Mouse (Mus musculus): ENCODE measurements around the gene Nde1. TPM values are rescaled to one million over a fixed set of nuclear protein-coding genes. Genes with fewer than 3 reads are reported as not detected.
"Not testable (repeated sequence)": the region's sequence is repeated elsewhere in the genome, so short reads cannot be mapped to it uniquely, and the experiment has no call there.

The Nde1 gene
- polyA plus RNA-seq, 1 experiment from 2014 or later, result 62.8 TPM

DNA sequence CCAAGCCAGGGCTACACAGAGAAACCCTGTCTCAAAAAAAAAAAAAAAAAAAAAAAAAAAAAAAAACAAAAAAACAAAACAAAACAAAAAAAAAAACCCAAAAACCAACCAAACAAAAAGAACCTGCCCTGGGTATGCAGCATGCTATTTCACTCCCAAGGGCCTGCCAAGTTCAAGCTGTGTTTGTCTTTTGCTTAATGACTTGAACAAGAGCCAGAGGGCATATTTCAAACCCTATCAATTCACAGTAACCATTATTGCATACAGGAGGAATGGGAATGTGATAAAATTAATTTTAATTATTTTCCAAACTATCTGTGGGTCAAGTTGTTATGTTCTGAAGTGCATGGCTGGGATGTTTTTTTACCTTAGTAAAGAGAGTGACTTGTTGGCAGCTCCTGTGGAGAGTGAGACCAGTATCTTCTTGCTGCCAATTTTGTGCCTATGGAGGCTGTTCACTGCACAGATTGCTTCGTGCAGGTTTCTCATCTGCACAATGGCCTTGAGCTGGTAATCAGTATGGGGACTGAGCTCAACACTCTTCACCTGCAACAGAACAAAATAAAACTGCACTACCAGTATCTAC is 25.0 kb upstream of the Nde1 start:
- peaks cover 93% of the 10 kb centered on the region for H3K36me3 ChIP-seq
- no peak overlapping the region for H3K4me2 ChIP-seq (replicated peaks)
- H3K9me3 ChIP-seq, result no peaks in the 10 kb centered on the region
- H3K4me3 ChIP-seq (replicated peaks), result no peak overlapping the region
- no peaks in the 10 kb centered on the region for H3K27me3 ChIP-seq
- no peak overlapping the region for H3K27ac ChIP-seq
- H3K4me1 ChIP-seq (replicated peaks), result no peaks in the 10 kb centered on the region
- no peak for ATAC-seq
- WGBS, result 94% methylated on average over 1 of the region's 1 CpGs
- no peak overlapping the region for H3K9ac ChIP-seq (replicated peaks)

DNA sequence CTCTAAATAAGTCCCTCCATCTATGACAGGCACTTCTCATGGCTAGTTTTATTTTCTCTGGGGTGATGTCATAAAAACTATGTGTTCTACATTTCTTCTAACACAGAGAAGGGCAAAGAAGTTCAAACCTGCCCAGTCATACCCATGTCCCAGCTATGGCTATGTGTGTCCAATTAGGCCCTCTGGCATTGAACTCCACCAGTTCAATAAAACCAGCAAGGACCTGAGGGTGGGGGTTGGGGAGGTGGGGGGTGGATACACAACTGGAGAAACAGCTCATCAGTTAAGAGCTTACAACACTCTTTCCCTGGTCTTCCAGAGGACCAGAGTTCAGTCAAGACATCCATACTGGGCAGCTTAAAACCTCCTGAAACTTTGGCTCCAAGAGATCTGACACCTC is 24.0 kb upstream of the Nde1 start:
- H3K4me2 ChIP-seq (replicated peaks), result no peak overlapping the region
- no peak for ATAC-seq
- H3K36me3 ChIP-seq, result peaks cover 87% of the 10 kb centered on the region
- no peaks in the 10 kb centered on the region for H3K27me3 ChIP-seq
- H3K9ac ChIP-seq (replicated peaks), result no peak overlapping the region
- no peak overlapping the region for H3K27ac ChIP-seq
- H3K4me3 ChIP-seq (replicated peaks), result no peak overlapping the region
- H3K9me3 ChIP-seq, result no peaks in the 10 kb centered on the region
- no peaks in the 10 kb centered on the region for H3K4me1 ChIP-seq (replicated peaks)

DNA sequence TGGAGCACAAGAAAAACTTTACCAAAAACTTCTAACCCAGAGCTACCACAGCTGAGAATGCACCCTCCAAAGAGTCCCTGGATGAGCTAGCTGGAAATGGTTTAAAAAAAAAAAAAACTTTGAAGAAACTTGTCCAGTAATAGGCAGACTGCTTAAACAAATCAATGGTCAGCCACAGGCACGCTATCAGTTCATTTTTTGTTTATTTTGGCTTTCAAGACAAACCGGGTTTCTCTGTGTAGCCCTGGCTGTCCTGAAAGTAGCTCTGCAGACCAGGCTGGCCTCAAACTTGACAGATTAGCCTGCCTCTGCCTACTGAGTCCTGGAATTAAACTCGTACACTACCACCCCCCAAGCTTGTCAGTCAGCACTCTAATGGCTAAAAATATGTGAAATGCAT is 19.8 kb upstream of the Nde1 start:
- no peak overlapping the region for H3K27ac ChIP-seq
- no peak overlapping the region for H3K4me3 ChIP-seq (replicated peaks)
- WGBS, result 94% methylated on average over 3 of the region's 3 CpGs
- no peak for ATAC-seq
- H3K9ac ChIP-seq (replicated peaks), result no peak overlapping the region
- H3K36me3 ChIP-seq, result peaks cover 82% of the 10 kb centered on the region
- H3K4me1 ChIP-seq (replicated peaks), result no peaks in the 10 kb centered on the region
- no peaks in the 10 kb centered on the region for H3K9me3 ChIP-seq
- no peaks in the 10 kb centered on the region for H3K27me3 ChIP-seq
- H3K4me2 ChIP-seq (replicated peaks), result no peak overlapping the region

DNA sequence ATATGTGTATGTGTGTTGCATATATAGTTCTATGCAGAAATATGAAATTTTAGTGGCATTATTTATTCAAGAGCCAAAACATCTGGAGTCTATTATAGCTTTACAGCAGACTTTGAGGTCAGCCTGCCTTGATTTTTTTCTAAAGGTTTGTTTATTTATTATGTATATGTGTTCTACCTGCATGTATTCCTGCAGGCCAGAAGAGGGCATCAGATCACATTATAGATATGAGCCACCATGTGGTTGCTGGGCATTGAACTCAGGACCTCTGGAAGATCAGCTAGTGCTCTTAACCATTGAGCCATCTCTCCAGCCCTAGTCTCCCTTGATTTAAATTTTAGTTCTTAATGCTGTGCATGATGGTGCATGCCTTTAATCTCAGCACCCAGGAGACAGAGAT is 15.4 kb upstream of the Nde1 start:
- H3K4me3 ChIP-seq (replicated peaks), result no peak overlapping the region
- peaks cover 79% of the 10 kb centered on the region for H3K36me3 ChIP-seq
- no peak overlapping the region for H3K27ac ChIP-seq
- no peak for ATAC-seq
- H3K4me2 ChIP-seq (replicated peaks), result no peak overlapping the region
- H3K27me3 ChIP-seq, result no peaks in the 10 kb centered on the region
- H3K9ac ChIP-seq (replicated peaks), result no peak overlapping the region
- no peaks in the 10 kb centered on the region for H3K4me1 ChIP-seq (replicated peaks)
- no peaks in the 10 kb centered on the region for H3K9me3 ChIP-seq

DNA sequence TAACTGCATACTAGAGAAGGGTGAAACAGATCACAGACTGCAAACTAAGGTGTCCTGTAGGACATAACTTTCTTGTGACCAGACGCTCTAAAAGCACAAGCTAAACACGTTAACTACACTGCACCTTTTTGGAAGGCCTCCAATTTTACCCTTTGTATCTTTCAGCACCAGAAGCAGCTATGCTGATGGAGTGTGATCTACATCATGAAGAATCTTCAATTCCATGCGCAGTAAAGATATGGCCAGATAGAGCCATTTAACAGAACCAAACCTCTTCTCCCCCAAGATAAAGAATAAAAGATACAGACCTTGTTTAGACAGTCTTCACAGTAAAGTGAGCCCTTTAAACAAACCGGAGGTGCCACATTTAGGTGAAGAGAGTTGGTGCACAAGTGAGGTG is 11.4 kb upstream of the Nde1 start:
- ATAC-seq, result no peak
- no peaks in the 10 kb centered on the region for H3K9me3 ChIP-seq
- H3K4me1 ChIP-seq (replicated peaks), result 0 out of 2 replicates have a peak, but pooled peaks cover 5% of the 10 kb centered on the region
- H3K27me3 ChIP-seq, result no peaks in the 10 kb centered on the region
- H3K36me3 ChIP-seq, result peaks cover 56% of the 10 kb centered on the region
- H3K4me3 ChIP-seq (replicated peaks), result no peak overlapping the region
- H3K9ac ChIP-seq (replicated peaks), result no peak overlapping the region
- WGBS, result 95% methylated on average over 4 of the region's 4 CpGs
- H3K4me2 ChIP-seq (replicated peaks), result no peak overlapping the region
- no peak overlapping the region for H3K27ac ChIP-seq

DNA sequence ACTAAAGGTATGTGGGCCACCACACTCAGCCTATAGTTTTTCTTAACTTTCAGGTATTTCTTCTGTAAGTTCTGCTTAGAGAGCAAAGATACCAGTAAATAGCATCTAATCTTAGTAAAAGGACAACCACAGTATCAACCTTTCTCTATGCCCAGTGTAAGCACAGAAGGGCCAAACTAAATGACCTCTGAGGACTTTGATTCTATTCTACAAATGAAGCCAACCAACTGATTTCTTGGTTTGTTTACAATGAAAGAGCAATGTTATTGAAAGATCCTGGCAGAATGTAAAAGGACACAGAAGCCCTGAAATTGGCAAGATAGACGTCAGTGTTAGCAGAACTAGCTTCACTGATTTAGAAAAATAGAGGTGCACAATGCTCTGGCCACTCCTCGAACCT is 7.4 kb upstream of the Nde1 start:
- H3K4me3 ChIP-seq (replicated peaks); ATAC-seq; H3K9ac ChIP-seq (replicated peaks); H3K9me3 ChIP-seq; H3K27me3 ChIP-seq; H3K27ac ChIP-seq; H3K4me2 ChIP-seq (replicated peaks): not testable (repeated sequence)
- peaks cover 21% of the 10 kb centered on the region for H3K4me1 ChIP-seq (replicated peaks)
- peaks cover 31% of the 10 kb centered on the region for H3K36me3 ChIP-seq
- WGBS, result 85% methylated on average over 1 of the region's 2 CpGs

DNA sequence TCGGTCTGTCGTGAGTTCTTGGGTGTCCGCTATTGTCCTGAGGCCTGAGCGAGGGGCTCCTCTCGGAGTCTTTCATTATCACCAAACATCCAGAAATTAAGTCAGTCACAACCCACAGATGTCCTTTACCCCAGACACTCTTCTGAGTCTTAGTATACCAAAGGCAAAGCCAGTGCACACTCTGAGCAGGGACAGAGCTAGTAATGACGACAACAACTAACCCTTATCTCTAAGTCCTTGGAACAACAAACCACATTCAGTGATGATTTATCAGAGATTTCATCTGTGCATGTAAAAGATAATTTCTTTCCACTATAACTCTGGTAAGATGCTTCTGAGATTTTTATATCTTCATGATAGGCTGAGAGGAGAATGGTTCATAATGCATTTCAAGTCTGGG is 6.8 kb upstream of the Nde1 start:
- Histone ChIP-seq H3K9me3 (no peaks in the 10 kb centered on the region), H3K4me3 (replicated peaks) (no peak overlapping the region), H3K27ac (no peak overlapping the region), H3K4me2 (replicated peaks) (no peak overlapping the region), H3K27me3 (no peaks in the 10 kb centered on the region), H3K4me1 (replicated peaks) (peaks cover 21% of the 10 kb centered on the region), H3K36me3 (peaks cover 24% of the 10 kb centered on the region), H3K9ac (replicated peaks) (no peak overlapping the region)
- 90% methylated on average over 6 of the region's 6 CpGs for WGBS
- no peak for ATAC-seq

DNA sequence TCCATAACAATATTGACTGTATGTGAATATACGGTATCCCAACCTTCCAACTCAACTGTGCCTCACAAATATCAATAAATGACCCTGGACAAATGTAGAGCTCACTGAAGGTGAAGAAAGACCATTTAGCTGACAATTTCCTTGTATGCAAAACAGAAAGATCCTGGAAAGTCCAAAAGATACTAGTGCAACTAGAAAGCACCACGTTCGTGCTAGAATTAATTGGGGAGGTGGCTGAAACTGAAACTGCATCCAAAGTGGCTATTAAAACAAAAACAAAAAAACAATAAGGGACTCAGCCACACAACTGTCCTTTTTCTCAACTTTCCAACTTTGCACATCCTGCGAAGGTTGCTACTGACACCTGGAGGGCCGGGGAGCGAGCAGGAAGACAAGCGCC is 4.5 kb upstream of the Nde1 start:
- 12% methylated on average over 7 of the region's 7 CpGs for WGBS
- H3K27ac ChIP-seq, result peak overlapping the region; percentile 92
- H3K4me1 ChIP-seq (replicated peaks), result peaks cover 28% of the 10 kb centered on the region
- H3K4me3 ChIP-seq (replicated peaks), result peak overlapping the region; percentile 80
- no peaks in the 10 kb centered on the region for H3K9me3 ChIP-seq
- H3K9ac ChIP-seq (replicated peaks), result peak overlapping the region; percentile 80
- ATAC-seq, result no peak
- H3K4me2 ChIP-seq (replicated peaks), result peak overlapping the region; percentile 60
- peaks cover 4% of the 10 kb centered on the region; the same call in 1 of the 2 replicates for H3K36me3 ChIP-seq
- no peaks in the 10 kb centered on the region for H3K27me3 ChIP-seq

DNA sequence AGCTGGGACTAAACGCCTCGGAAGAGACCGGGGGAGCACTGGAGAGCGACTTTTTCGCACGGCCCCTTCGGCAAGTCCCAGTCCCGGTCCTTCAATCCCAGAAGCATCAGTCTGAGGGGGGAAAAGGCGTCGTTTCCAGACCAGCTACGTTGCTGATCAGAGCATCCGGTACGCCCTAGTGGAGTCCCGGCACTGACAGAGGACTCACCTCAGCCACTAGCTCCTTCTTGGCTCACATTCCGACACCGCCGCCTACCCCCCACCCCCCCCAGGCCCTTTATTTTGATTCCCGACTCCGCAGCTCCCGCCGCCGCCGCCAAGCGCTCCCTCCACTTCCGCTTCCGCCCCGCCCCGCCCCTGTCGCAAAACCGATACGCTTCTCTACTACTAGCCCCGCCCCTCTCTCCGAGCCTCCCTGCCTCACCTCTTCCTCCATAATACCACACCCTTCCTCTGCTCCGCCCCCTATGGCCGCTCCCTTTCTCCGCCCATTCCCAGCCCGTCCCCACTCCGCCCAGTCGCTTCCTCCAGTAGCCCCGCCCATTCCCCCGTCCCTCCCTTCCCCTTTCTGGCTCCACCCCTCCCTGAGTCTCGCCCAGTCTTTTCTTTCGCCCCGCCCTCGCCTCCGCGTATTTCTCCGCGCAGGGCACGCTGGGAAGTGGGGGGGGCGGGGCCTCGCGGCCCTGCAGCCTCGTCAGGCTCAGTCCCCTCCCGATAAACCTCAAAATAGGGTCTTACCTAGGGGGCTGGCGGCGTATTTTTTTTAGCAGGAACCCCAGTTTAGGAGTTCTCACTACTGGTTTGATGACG is 3.9 kb upstream of the Nde1 start:
- H3K27ac ChIP-seq, result peak overlapping the region; percentile 92
- no peaks in the 10 kb centered on the region for H3K27me3 ChIP-seq
- H3K9me3 ChIP-seq, result no peaks in the 10 kb centered on the region
- H3K4me3 ChIP-seq (replicated peaks), result peak overlapping the region; percentile 80
- H3K9ac ChIP-seq (replicated peaks), result peak overlapping the region; percentile 80
- peak overlapping the region; percentile 60 for H3K4me2 ChIP-seq (replicated peaks)
- H3K4me1 ChIP-seq (replicated peaks), result peaks cover 34% of the 10 kb centered on the region
- under 1% methylated on average over 58 of the region's 58 CpGs for WGBS
- peak; percentile 94 for ATAC-seq
- no peaks in the 10 kb centered on the region for H3K36me3 ChIP-seq

DNA sequence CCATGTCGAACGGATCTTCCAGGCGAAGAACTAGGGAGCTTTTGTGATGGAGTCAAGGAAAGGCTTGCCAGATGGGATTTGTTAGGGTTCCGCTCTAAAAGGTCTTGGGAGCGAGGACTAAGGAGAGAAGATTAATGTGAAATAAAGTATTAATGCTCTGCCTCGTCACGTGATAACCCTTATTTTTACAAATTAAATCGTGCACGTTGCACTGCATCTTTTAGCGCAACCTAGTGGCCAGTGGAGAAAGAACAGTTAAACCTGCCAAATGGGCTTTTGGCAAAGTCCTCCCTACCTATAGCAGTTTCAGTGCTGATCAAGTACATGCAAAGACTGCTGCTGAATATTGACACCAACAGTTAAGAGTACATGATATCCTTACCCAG is 3.3 kb upstream of the Nde1 start:
- peak overlapping the region; percentile 80 for H3K4me3 ChIP-seq (replicated peaks)
- no peaks in the 10 kb centered on the region for H3K36me3 ChIP-seq
- under 1% methylated on average over 10 of the region's 10 CpGs for WGBS
- H3K4me1 ChIP-seq (replicated peaks), result peaks cover 40% of the 10 kb centered on the region
- peak overlapping the region; percentile 54 for H3K4me2 ChIP-seq (replicated peaks)
- peak overlapping the region; percentile 92 for H3K27ac ChIP-seq
- ATAC-seq, result peak; percentile 35
- no peaks in the 10 kb centered on the region for H3K9me3 ChIP-seq
- H3K9ac ChIP-seq (replicated peaks), result peak overlapping the region; percentile 71
- no peaks in the 10 kb centered on the region for H3K27me3 ChIP-seq

DNA sequence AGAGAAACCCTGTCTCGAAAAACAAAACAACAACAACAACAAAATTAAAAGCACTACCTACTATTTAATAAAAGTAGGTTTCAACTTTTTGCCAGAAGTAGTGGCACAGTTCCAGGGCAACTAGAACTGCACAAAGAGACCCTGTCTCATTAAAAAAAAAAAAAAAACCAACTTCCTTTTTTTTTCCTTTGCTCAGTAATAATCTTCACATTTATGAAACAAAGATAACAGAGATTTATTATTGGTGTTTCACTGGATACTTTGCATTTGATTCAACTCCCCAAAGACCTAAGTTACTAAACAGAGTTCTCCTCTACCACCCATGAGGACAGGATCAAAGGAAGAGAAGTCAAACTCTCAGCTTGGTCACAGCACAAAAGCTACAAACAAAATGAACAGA is 2.1 kb upstream of the Nde1 start:
- Histone ChIP-seq H3K27me3 (no peaks in the 10 kb centered on the region), H3K36me3 (no peaks in the 10 kb centered on the region), H3K4me3 (replicated peaks) (no peak overlapping the region), H3K4me1 (replicated peaks) (peaks cover 48% of the 10 kb centered on the region), H3K27ac (no peak overlapping the region), H3K4me2 (replicated peaks) (no peak overlapping the region), H3K9ac (replicated peaks) (no peak overlapping the region), H3K9me3 (no peaks in the 10 kb centered on the region)
- WGBS, result 88% methylated on average over 1 of the region's 1 CpGs
- no peak for ATAC-seq

DNA sequence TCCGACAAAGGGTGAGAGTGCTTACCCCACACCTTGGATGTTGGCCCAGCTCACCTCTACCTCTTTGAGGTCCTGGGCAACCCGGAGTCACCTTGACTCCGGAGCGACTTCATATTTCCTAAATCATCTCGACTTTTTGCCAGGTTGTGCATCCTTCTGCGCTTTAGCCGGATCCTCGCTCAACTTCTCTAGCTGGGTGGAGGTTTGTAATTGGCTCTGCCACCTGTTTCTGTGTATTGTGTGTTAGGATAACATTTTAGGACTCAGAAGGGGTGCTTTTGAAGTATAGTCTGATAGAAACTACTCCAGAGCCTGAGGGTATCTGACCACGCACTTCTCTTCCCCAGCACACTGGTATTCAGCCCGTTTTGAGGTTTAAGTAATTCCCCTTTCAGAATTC is 656 bp downstream of the Nde1 start:
- Histone ChIP-seq H3K9me3 (no peaks in the 10 kb centered on the region), H3K4me2 (replicated peaks) (peak overlapping the region; percentile 83), H3K36me3 (peaks cover 5% of the 10 kb centered on the region), H3K27ac (no peak overlapping the region), H3K9ac (replicated peaks) (peak overlapping the region; percentile 85), H3K4me1 (replicated peaks) (peaks cover 27% of the 10 kb centered on the region), H3K4me3 (replicated peaks) (peak overlapping the region; percentile 67), H3K27me3 (no peaks in the 10 kb centered on the region)
- no peak for ATAC-seq
- 4% methylated on average over 10 of the region's 10 CpGs for WGBS

DNA sequence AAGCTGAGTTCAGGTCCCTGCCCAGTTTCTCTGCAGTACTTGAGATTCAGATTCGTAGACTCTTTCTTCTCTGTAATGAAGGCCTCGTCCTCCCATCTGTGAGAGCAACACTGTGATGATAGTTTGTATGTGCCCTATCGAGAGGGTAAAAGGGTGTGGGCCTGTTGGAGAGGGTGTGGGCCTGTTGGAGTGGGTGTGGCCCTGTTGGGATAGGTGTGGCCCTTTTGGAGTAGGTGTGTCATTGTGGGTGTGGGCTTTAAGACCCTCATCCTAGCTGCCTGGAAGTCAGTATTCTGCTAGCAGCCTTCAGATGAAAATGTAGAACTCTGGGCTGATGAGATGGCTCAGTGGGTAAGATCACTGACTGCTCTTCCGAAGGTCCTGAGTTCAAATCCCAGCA is 3.4 kb downstream of the Nde1 start:
- H3K4me3 ChIP-seq (replicated peaks), result no peak overlapping the region
- H3K27me3 ChIP-seq, result no peaks in the 10 kb centered on the region
- ATAC-seq, result no peak
- H3K9me3 ChIP-seq, result no peaks in the 10 kb centered on the region
- no peak overlapping the region for H3K9ac ChIP-seq (replicated peaks)
- H3K27ac ChIP-seq, result no peak overlapping the region
- H3K36me3 ChIP-seq, result peaks cover 29% of the 10 kb centered on the region
- no peak overlapping the region for H3K4me2 ChIP-seq (replicated peaks)
- 95% methylated on average over 4 of the region's 4 CpGs for WGBS
- H3K4me1 ChIP-seq (replicated peaks), result peaks cover 27% of the 10 kb centered on the region
